Mouse (Mus musculus) megakaryocyte, embryonic 14.5 days (primary cell): ENCODE results near the gene Scoc.

Experiments
- FLI1 ChIP-seq: IDR thresholded peaks from 2 replicates; pipeline ENCODE4 v1.6.1; 2012; ENCODE audit warnings: low read length, inconsistent platforms, mixed read lengths
- GATA1 ChIP-seq: IDR thresholded peaks from 3 replicates; pipeline ENCODE4 v1.6.1; 2012; ENCODE audit warnings: mixed read lengths, low read length, inconsistent platforms, borderline replicate concordance

GRCm38 (mm10) chr8:83416878-83417277 is 41.3 kb downstream of the Scoc start:
- no peak for TF ChIP-seq GATA1
- TF ChIP-seq FLI1 = no peak
